Mouse (Mus musculus) MEL (cell line): Measurements from ENCODE around the gene Snapc5. TPM values are rescaled to one million over a fixed set of nuclear protein-coding genes. Genes with fewer than 3 reads are reported as not detected.

Experiments used
- DNase-seq: peaks from one replicate; pipeline ENCODE4 v3.0.0; 2011; ENCODE audit warnings: low read depth, low spot score
- H3K27ac ChIP-seq: 2 replicates; pipeline ENCODE4 v1.5.1; 2012; ENCODE audit warnings: low read depth, mild to moderate bottlenecking, control low read depth, low read length, moderate library complexity; ENCODE audit not compliant: control insufficient read depth
- H3K27me3 ChIP-seq, 2 experiments: fragments of 150-350 bp in 1 of 2; sonication (generic) in 1 of 2; 2 replicates each; pipeline ENCODE4 v1.6.1; 2012; ENCODE audit warnings: low read length in 2 of 2, mild to moderate bottlenecking in 2 of 2, improper control_type of control experiment in 1 of 2, moderate library complexity in 1 of 2; ENCODE audit not compliant: insufficient read depth in 2 of 2, control insufficient read depth in 1 of 2
- H3K36me3 ChIP-seq, 2 experiments: 2 replicates each; pipeline ENCODE4 v1.6.1; 2012 to 2014; ENCODE audit warnings: low read length in 2 of 2, improper control_type of control experiment in 1 of 2, inconsistent platforms in 1 of 2, mild to moderate bottlenecking in 1 of 2; ENCODE audit not compliant: insufficient read depth in 2 of 2, control insufficient read depth in 1 of 2
- H3K4me1 ChIP-seq, 2 experiments: fragments of 150-350 bp in 1 of 2; sonication (generic) in 1 of 2; 2 replicates each; pipeline ENCODE4 v1.6.1; 2012; ENCODE audit warnings: low read length in 2 of 2, improper control_type of control experiment in 1 of 2, mild to moderate bottlenecking in 1 of 2; ENCODE audit not compliant: insufficient read depth in 2 of 2, control insufficient read depth in 1 of 2
- H3K4me3 ChIP-seq, 2 experiments: fragments of 150-350 bp in 1 of 2; sonication (generic) in 1 of 2; 2 replicates each; pipeline ENCODE4 v1.5.1; 2012; ENCODE audit warnings: low read depth in 2 of 2, low read length in 2 of 2, mild to moderate bottlenecking in 2 of 2, moderate library complexity in 2 of 2, control low read depth in 1 of 2, improper control_type of control experiment in 1 of 2; ENCODE audit not compliant: control insufficient read depth in 1 of 2, insufficient read depth in 1 of 2
- H3K79me2 ChIP-seq: 2 replicates; pipeline ENCODE4 v1.6.1; 2012; ENCODE audit warnings: mild to moderate bottlenecking, low read length, moderate library complexity; ENCODE audit not compliant: control insufficient read depth, poor library complexity, insufficient read depth
- H3K9ac ChIP-seq: 2 replicates; pipeline ENCODE4 v1.6.1; 2012; ENCODE audit warnings: low read depth, mild to moderate bottlenecking, control low read depth, low read length, moderate library complexity; ENCODE audit not compliant: control insufficient read depth, poor library complexity, severe bottlenecking
- H3K9me3 ChIP-seq: fragments of 150-350 bp; sonication (generic); replicated peaks from 2 replicates; pipeline ENCODE4 v1.6.1; 2012; ENCODE audit warnings: mild to moderate bottlenecking, low read length, improper control_type of control experiment, moderate library complexity; ENCODE audit not compliant: insufficient read depth
- BHLHE40 ChIP-seq: IDR thresholded peaks from 2 replicates; pipeline ENCODE4 v1.6.1; 2012; ENCODE audit warnings: low read depth, mild to moderate bottlenecking, inconsistent platforms, low read length, improper control_type of control experiment, borderline replicate concordance
- CHD1 ChIP-seq: IDR thresholded peaks from 2 replicates; pipeline ENCODE4 v1.6.1; 2012; ENCODE audit warnings: low read depth, mild to moderate bottlenecking, inconsistent platforms, low read length, improper control_type of control experiment
- CHD2 ChIP-seq: IDR thresholded peaks from 2 replicates; pipeline ENCODE4 v1.6.1; 2011; ENCODE audit warnings: low read length, improper control_type of control experiment
- CTCF ChIP-seq, 3 experiments: IDR thresholded peaks in 2 of 3; conservative IDR thresholded peaks in 1 of 3; 2 replicates each; pipeline ENCODE4 v1.5.1; 2011 to 2012; ENCODE audit warnings: low read length in 3 of 3, low read depth in 2 of 3, mild to moderate bottlenecking in 2 of 3, improper control_type of control experiment in 1 of 3, inconsistent platforms in 1 of 3, mixed read lengths in 1 of 3, moderate library complexity in 1 of 3; ENCODE audit not compliant: control insufficient read depth in 1 of 3, insufficient read depth in 1 of 3, poor library complexity in 1 of 3, severe bottlenecking in 1 of 3
- E2F4 ChIP-seq: IDR thresholded peaks from 2 replicates; pipeline ENCODE4 v1.6.1; 2011; ENCODE audit warnings: low read depth, low read length, improper control_type of control experiment, borderline replicate concordance
- EP300 ChIP-seq, 2 experiments: IDR thresholded peaks; 2 replicates each; pipeline ENCODE4 v1.6.1; 2011; ENCODE audit warnings: improper control_type of control experiment in 2 of 2, low read length in 2 of 2, low read depth in 1 of 2, mild to moderate bottlenecking in 1 of 2
- GATA1 ChIP-seq: IDR thresholded peaks from 2 replicates; pipeline ENCODE4 v1.6.1; 2011; ENCODE audit warnings: low read depth, low read length, improper control_type of control experiment
- HCFC1 ChIP-seq: IDR thresholded peaks from 2 replicates; pipeline ENCODE4 v1.6.1; 2012; ENCODE audit warnings: low read depth, mild to moderate bottlenecking, inconsistent platforms, low read length, improper control_type of control experiment, moderate library complexity
- KAT2A ChIP-seq: conservative IDR thresholded peaks from 2 replicates; pipeline ENCODE4 v1.6.1; 2012; ENCODE audit warnings: low read depth, low read length, improper control_type of control experiment, inconsistent platforms
- MEF2A ChIP-seq: IDR thresholded peaks from 2 replicates; pipeline ENCODE4 v1.6.1; 2014; ENCODE audit warnings: low read depth, mild to moderate bottlenecking, inconsistent platforms, low read length, improper control_type of control experiment; ENCODE audit not compliant: poor library complexity, insufficient replicate concordance, severe bottlenecking; ENCODE audit errors: extremely low read depth
- MXI1 ChIP-seq: IDR thresholded peaks from 2 replicates; pipeline ENCODE4 v1.6.1; 2011; ENCODE audit warnings: mild to moderate bottlenecking, low read depth, low read length, improper control_type of control experiment
- NELFE ChIP-seq: IDR thresholded peaks from 2 replicates; pipeline ENCODE4 v1.6.1; 2011; ENCODE audit warnings: low read depth, low read length, improper control_type of control experiment
- NRF1 ChIP-seq: IDR thresholded peaks from 2 replicates; pipeline ENCODE4 v1.6.1; 2014; ENCODE audit warnings: low read depth, mild to moderate bottlenecking, inconsistent platforms, low read length, improper control_type of control experiment, moderate library complexity; ENCODE audit not compliant: poor library complexity, insufficient read depth, severe bottlenecking
- POLR2AphosphoS5 ChIP-seq: IDR thresholded peaks from 2 replicates; pipeline ENCODE4 v1.6.1; 2012; ENCODE audit warnings: low read depth, borderline replicate concordance, mild to moderate bottlenecking, inconsistent platforms, low read length, moderate library complexity, mixed read lengths
- RCOR1 ChIP-seq: IDR thresholded peaks from 2 replicates; pipeline ENCODE4 v1.6.1; 2012; ENCODE audit warnings: low read depth, mild to moderate bottlenecking, inconsistent platforms, low read length, improper control_type of control experiment
- SMC3 ChIP-seq: IDR thresholded peaks from 2 replicates; pipeline ENCODE4 v1.6.1; 2011; ENCODE audit warnings: low read depth, low read length, improper control_type of control experiment
- TBP ChIP-seq: IDR thresholded peaks from 2 replicates; pipeline ENCODE4 v1.8.0; 2011; ENCODE audit warnings: low read depth, low read length, improper control_type of control experiment
- TCF12 ChIP-seq: IDR thresholded peaks from 2 replicates; pipeline ENCODE4 v1.6.1; 2014; ENCODE audit warnings: low read depth, mild to moderate bottlenecking, inconsistent platforms, low read length, improper control_type of control experiment, moderate library complexity
- USF1 ChIP-seq: IDR thresholded peaks from 2 replicates; pipeline ENCODE4 v1.6.1; 2014; ENCODE audit warnings: low read depth, mild to moderate bottlenecking, inconsistent platforms, low read length, improper control_type of control experiment, moderate library complexity
- USF2 ChIP-seq, 2 experiments: IDR thresholded peaks; 2 replicates each; pipeline ENCODE4 v1.6.1; 2011 to 2012; ENCODE audit warnings: improper control_type of control experiment in 2 of 2, low read length in 2 of 2, borderline replicate concordance in 1 of 2, inconsistent platforms in 1 of 2, low read depth in 1 of 2, mild to moderate bottlenecking in 1 of 2; ENCODE audit not compliant: insufficient read depth in 1 of 2
- ZNF384 ChIP-seq: IDR thresholded peaks from 2 replicates; pipeline ENCODE4 v1.6.1; 2012; ENCODE audit warnings: low read depth, mild to moderate bottlenecking, inconsistent platforms, low read length, improper control_type of control experiment
- polyA plus RNA-seq, 2 experiments: library from polyadenylated mRNA; stranded (reverse) in 1 of 2; unstranded in 1 of 2; fragments of >175 nt in 1 of 2; fragments of >200 nt in 1 of 2; gene quantifications; 2 replicates each; pipeline versions ENCODE4 v1.2.1 to v1.2.4; 2012; ENCODE audit warnings: low replicate concordance in 2 of 2, low read depth in 1 of 2; ENCODE audit not compliant: insufficient read length in 2 of 2, insufficient read depth in 1 of 2, missing spikeins in 1 of 2
- total RNA-seq: library from RNA; depleted of rRNA; stranded (reverse); fragments of 300-350 nt; gene quantifications from 2 replicates; pipeline ENCODE4 v1.2.3, GENCODE M21; 2012

The Snapc5 gene
- total and polyA plus RNA-seq, 3 experiments = 8.6 to 10.6 TPM; not detected in 1

- Histone ChIP-seq H3K27me3 (no peaks in the 10 kb centered on the region), H3K4me1 (no peaks in the 10 kb centered on the region), H3K36me3 (no peaks in the 10 kb centered on the region; a peak in 2 of 4 replicates), H3K4me3 (no peak overlapping the region), H3K9ac (no peak overlapping the region), H3K79me2 (no peaks in the 10 kb centered on the region)
- DNase-seq = no peak
- TF ChIP-seq CHD1 (no peak), POLR2AphosphoS5 (no peak), NELFE (no peak), TBP (no peak), HCFC1 (no peak), KAT2A (no peak), CHD2 (no peak), NRF1 (no peak), ZNF384 (no peak), CTCF (IDR thresholded peaks at IDR 0.05 in 2 of 3, conservative IDR thresholded peaks at IDR 0.05 in 1 of 3; ENCODE audit: control insufficient read depth in 1 of 3, insufficient read depth in 1 of 3, low read depth in 2 of 3, low read length in 3 of 3, poor library complexity in 1 of 3, severe bottlenecking in 1 of 3) (no peak), MEF2A (no peak), SMC3 (no peak), TCF12 (no peak), BHLHE40 (no peak), EP300 (IDR thresholded peaks at IDR 0.05; ENCODE audit: low read depth in 1 of 2, low read length in 2 of 2) (no peak)
- TF ChIP-seq, all 39 proteins: peak for 0
- H3K9me3 ChIP-seq = no peaks in the 10 kb centered on the region
- no peak overlapping the region for H3K27ac ChIP-seq
Measured at GRCm38 (mm10) chr9:64202866-64203265, 23.8 kb downstream of the Snapc5 start.

- H3K9me3 ChIP-seq = no peaks in the 10 kb centered on the region
- no peak for DNase-seq
- peaks cover 0 to 1% of the 10 kb centered on the region in 2 experiments; a peak in 2 of 4 replicates for H3K36me3 ChIP-seq
- H3K79me2 ChIP-seq = no peaks in the 10 kb centered on the region
- no peaks in the 10 kb centered on the region for H3K27me3 ChIP-seq
- no peaks in the 10 kb centered on the region for H3K4me1 ChIP-seq
- H3K9ac ChIP-seq = no peak overlapping the region
- no peak overlapping the region for H3K4me3 ChIP-seq
- no peak overlapping the region for H3K27ac ChIP-seq
- no peak for TF ChIP-seq CTCF (IDR thresholded peaks at IDR 0.05 in 2 of 3, conservative IDR thresholded peaks at IDR 0.05 in 1 of 3; ENCODE audit: control insufficient read depth in 1 of 3, insufficient read depth in 1 of 3, low read depth in 2 of 3, low read length in 3 of 3, poor library complexity in 1 of 3, severe bottlenecking in 1 of 3)
- no peak for TF ChIP-seq MXI1
- no peak for TF ChIP-seq USF2 (IDR thresholded peaks at IDR 0.05; ENCODE audit: borderline replicate concordance in 1 of 2, insufficient read depth in 1 of 2, low read depth in 1 of 2, low read length in 2 of 2)
- no peak for TF ChIP-seq ZNF384
- no peak for TF ChIP-seq RCOR1
- TF ChIP-seq TCF12 = no peak
- no peak for TF ChIP-seq E2F4
- no peak for TF ChIP-seq USF1
- TF ChIP-seq GATA1 = no peak
Measured at GRCm38 (mm10) chr9:64207509-64208084, 28.5 kb downstream of the Snapc5 start.
